Mouse (Mus musculus): ENCODE data around the gene Col16a1.

DNA sequence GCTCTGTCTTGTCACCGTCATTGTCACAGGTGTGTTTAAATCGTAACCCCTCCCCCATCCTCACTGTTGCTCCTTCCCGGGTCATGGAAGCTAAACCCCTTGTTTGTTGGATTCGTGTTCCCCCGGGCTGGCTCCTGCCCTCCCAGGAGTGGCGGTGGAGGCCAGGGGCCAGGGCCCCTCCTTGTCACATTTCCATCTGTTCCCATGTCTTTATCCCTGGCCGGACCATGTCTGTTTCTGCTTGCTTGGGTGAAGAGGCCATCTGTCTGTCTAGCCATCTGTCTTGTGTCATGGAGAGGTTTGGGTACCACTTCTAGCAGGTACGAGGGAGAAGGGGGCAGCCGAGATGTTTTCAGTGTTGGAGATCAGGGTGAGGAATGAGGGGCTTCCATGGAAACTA lies 34.6 kb downstream of the Col16a1 start:
- TF ChIP-seq CTCF (IDR thresholded peaks at IDR 0.05; ENCODE audit: low read depth, low read length) (no peak), POLR2A (IDR thresholded peaks at IDR 0.05; ENCODE audit: insufficient read depth, low read length) (no peak)
